Mouse (Mus musculus) ES-Bruce4 (cell line): ENCODE measurements around the gene Noto. TPM values are rescaled to one million over a fixed set of nuclear protein-coding genes. Genes with fewer than 3 reads are reported as not detected.

ENCODE experiments used
- H3K27ac ChIP-seq: 2 replicates; pipeline ENCODE4 v1.5.1; 2012; ENCODE audit warnings: low read length, inconsistent platforms; ENCODE audit not compliant: insufficient read depth
- H3K27me3 ChIP-seq: 2 replicates; pipeline ENCODE4 v1.6.1; 2012; ENCODE audit warnings: mild to moderate bottlenecking, low read length, inconsistent platforms; ENCODE audit not compliant: control insufficient read depth, poor library complexity, insufficient read depth, severe bottlenecking
- H3K36me3 ChIP-seq: 2 replicates; pipeline ENCODE4 v1.6.1; 2012; ENCODE audit warnings: inconsistent platforms, mild to moderate bottlenecking, low read length, moderate library complexity; ENCODE audit not compliant: control insufficient read depth, poor library complexity, insufficient read depth, severe bottlenecking
- H3K4me1 ChIP-seq: one replicate; pipeline ENCODE4 v1.8.1; 2011; ENCODE audit warnings: low read length; ENCODE audit not compliant: control insufficient read depth, insufficient read depth
- H3K4me3 ChIP-seq: 2 replicates; pipeline ENCODE4 v1.5.1; 2011; ENCODE audit warnings: low read depth, mild to moderate bottlenecking, low read length
- H3K9ac ChIP-seq: 2 replicates; pipeline ENCODE4 v1.6.1; 2012; ENCODE audit warnings: low read depth, mild to moderate bottlenecking, inconsistent platforms; ENCODE audit not compliant: poor library complexity, severe bottlenecking
- H3K9me3 ChIP-seq: replicated peaks from 2 replicates; pipeline ENCODE4 v1.6.1; 2012; ENCODE audit warnings: mild to moderate bottlenecking, low read length, inconsistent platforms; ENCODE audit not compliant: control insufficient read depth, poor library complexity, insufficient read depth, severe bottlenecking
- CTCF ChIP-seq: IDR thresholded peaks from one replicate; pipeline ENCODE4 v1.8.1; 2011; ENCODE audit warnings: low read depth, low read length
- EP300 ChIP-seq: IDR thresholded peaks from 2 replicates; pipeline ENCODE4 v1.6.1; 2011; ENCODE audit warnings: low read depth, low read length; ENCODE audit not compliant: insufficient read depth
- POLR2A ChIP-seq: IDR thresholded peaks from one replicate; pipeline ENCODE4 v1.8.1; 2011; ENCODE audit warnings: low read length; ENCODE audit not compliant: insufficient read depth
- polyA plus RNA-seq: library from polyadenylated mRNA; stranded (reverse); fragments of >200 nt; gene quantifications from 2 replicates; pipeline ENCODE4 v1.2.4, GENCODE M21; 2011; ENCODE audit warnings: low read depth; ENCODE audit not compliant: missing spikeins, insufficient read depth, insufficient read length

Gene Noto
- polyA plus RNA-seq, 1 experiment, result not detected

DNA sequence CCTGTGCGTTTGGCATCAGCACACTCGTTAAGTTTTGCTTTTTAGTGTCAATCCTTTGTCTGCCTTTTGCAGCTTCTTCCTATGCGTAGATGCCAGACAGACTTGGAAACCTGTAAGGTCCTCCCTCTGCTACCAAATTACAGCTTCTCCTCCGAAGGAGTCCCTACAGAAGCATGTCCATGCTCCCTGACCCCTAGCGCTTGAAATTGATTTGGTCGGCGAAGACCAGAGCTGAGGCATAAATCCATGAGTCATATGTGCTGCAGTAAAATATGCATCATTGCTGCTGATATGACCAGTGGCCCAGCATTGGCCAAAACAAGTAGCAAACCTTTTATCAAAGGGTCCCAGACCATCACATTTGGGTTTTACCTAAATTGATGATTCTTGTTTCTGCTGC is 29.1 kb downstream of the Noto start:
- Histone ChIP-seq H3K27me3 (no peaks in the 10 kb centered on the region), H3K27ac (no peak overlapping the region), H3K4me1 (peaks cover 2% of the 10 kb centered on the region), H3K4me3 (peak overlapping the region; percentile 89), H3K9ac (peak overlapping the region; percentile 83), H3K9me3 (no peaks in the 10 kb centered on the region), H3K36me3 (peaks cover 14% of the 10 kb centered on the region)
- TF ChIP-seq POLR2A (no peak), CTCF (no peak), EP300 (no peak)

DNA sequence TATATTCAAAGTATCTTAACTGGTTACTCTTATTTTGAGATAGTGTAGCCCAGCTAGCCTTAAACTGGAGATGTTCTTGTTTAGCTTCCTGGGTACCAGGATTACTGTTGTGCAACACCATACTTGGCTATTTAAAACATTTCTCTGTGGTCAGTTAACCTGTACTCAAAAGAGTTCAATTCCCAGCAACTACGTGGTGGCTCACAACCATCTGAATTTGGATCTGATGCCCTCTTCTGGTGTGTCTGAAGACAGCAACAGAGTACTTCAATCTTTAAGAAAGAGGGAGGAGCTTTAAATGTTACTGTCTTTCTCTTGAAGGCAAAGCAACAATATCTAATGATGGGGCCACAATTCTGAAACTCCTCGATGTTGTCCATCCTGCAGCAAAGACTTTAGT is 35.9 kb downstream of the Noto start:
- no peak overlapping the region for H3K27ac ChIP-seq
- H3K9ac ChIP-seq, result no peak overlapping the region
- H3K4me1 ChIP-seq, result no peaks in the 10 kb centered on the region
- H3K9me3 ChIP-seq, result no peaks in the 10 kb centered on the region
- peaks cover 67% of the 10 kb centered on the region for H3K36me3 ChIP-seq
- H3K4me3 ChIP-seq, result no peak overlapping the region
- no peak for TF ChIP-seq CTCF
- no peaks in the 10 kb centered on the region for H3K27me3 ChIP-seq

DNA sequence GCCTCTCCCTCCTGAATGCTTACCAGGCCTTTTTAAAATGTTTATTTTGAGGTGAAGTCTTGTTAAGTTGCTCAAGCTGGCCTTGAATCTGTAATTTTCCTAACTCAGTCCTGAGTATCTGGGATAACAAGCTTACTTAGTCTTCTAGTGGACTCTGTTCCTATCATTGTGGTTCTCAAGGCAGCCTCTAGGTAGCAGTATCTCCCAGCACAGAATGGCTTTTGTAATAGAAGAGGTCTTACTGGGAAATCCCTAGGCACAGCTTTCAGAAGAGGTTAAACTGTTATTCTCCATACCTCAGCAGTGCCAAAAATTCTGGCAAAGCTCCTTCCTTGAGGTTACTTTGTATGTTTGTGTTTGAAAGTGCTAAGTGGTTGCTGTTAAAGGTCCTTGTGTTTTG is 41.7 kb downstream of the Noto start:
- TF ChIP-seq EP300 (no peak), POLR2A (no peak), CTCF (no peak)
- Histone ChIP-seq H3K27ac (no peak overlapping the region), H3K9ac (no peak overlapping the region), H3K4me3 (no peak overlapping the region), H3K4me1 (no peaks in the 10 kb centered on the region), H3K9me3 (no peaks in the 10 kb centered on the region), H3K27me3 (no peaks in the 10 kb centered on the region), H3K36me3 (peaks cover 75% of the 10 kb centered on the region)

DNA sequence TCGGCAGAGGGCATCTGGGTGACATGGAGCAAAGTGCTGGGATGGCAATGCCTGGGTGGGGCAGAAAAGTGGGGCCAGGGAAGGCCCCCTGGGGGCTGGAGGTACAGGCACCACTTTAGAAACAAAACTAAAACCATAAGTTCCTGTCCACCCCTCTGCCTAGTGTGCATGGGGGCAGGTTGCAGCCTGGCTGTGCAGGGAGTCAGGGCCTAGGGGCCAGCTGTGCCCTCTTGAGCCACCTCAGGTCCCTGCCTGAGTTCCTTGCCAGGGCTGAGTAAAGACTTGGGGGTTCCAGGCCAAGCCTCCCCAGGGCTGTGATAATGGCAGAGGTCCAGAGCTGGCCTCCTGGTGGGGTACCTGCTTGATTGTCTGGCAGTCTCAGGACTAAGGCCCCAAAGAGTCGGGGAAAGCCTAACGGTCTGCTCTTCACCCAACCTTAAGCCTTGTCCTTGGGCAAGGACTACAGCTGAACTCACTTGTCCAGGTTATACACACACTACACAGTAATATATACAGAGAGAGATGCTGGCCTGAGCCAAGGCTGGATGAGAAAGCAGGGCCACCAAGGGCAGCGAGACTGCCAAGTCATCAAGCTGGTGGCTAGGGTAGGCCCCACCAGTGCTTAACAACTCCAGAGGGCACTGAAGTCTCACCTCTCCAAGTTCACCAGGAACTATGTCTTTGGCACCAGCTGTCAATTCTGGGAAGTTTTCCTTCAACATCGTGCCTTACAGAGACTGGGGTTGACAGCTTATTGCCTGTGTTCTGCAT is 46.2 kb downstream of the Noto start:
- Histone ChIP-seq H3K9ac (no peak overlapping the region), H3K36me3 (peaks cover 33% of the 10 kb centered on the region), H3K27ac (no peak overlapping the region), H3K4me1 (no peaks in the 10 kb centered on the region), H3K27me3 (no peaks in the 10 kb centered on the region), H3K9me3 (no peaks in the 10 kb centered on the region), H3K4me3 (no peak overlapping the region)
- TF ChIP-seq CTCF (no peak), EP300 (no peak), POLR2A (no peak)

DNA sequence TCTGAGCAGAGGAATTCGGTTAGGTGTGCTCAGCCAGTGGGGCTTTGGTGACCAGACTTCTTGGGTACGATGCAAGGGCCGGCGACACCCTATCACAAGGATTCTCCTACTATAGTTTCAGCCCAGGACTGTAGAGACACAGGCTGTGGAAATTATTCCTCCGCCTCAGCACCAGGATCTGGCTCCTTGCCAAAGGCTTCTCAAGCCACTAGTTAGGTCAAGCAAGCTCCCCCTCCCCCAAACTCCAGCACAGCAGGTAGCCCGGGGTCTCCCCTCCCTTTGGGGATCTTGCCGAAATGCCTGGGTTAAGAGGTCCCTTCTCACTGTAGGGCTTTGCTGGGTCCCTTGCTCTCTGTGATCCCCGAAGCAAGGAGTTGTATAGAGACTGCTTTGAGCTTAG is 48.3 kb downstream of the Noto start:
- no peak overlapping the region for H3K9ac ChIP-seq
- no peak overlapping the region for H3K4me3 ChIP-seq
- peaks cover 12% of the 10 kb centered on the region for H3K36me3 ChIP-seq
- TF ChIP-seq POLR2A (no peak), EP300 (no peak), CTCF (no peak)
- H3K27ac ChIP-seq, result no peak overlapping the region
- H3K9me3 ChIP-seq, result no peaks in the 10 kb centered on the region
- H3K27me3 ChIP-seq, result no peaks in the 10 kb centered on the region
- H3K4me1 ChIP-seq, result peaks cover 5% of the 10 kb centered on the region

DNA sequence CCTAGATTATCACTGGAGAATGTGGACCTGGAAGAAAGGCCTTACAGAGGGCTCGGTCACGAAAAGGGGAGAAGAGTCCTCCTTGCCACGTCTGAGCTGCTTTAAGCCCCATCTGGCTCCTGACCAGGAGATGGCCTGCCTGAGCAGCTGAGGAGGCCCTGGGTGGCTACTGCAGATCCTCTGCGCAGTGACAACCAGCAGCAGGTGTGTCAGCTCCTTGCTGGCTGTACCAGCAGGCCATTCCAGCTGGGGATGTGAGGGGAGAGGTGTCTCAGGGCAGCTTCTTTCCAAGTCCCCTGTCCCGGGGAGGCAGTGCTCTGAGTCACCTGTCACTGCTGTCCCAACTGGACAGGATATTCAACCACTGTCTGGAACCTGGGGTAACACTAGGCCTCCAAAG is 48.9 kb downstream of the Noto start:
- H3K4me1 ChIP-seq, result peaks cover 5% of the 10 kb centered on the region
- peaks cover 6% of the 10 kb centered on the region for H3K36me3 ChIP-seq
- no peak overlapping the region for H3K9ac ChIP-seq
- H3K4me3 ChIP-seq, result no peak overlapping the region
- TF ChIP-seq EP300 (no peak), POLR2A (no peak), CTCF (no peak)
- H3K27ac ChIP-seq, result no peak overlapping the region
- H3K27me3 ChIP-seq, result no peaks in the 10 kb centered on the region
- no peaks in the 10 kb centered on the region for H3K9me3 ChIP-seq
